Mouse (Mus musculus) limb, embryonic 11.5 days (tissue): ENCODE results near the gene A930033H14Rik. TPM values are rescaled to one million over a fixed set of nuclear protein-coding genes. Genes with fewer than 3 reads are reported as not detected.

ENCODE experiments used
- ATAC-seq: fragments of 200-750 bp; cut with Nextera tagmentation; 2 replicates; pipeline ENCODE4 v1.8.0; 2017; ENCODE audit warnings: low read depth; ENCODE audit not compliant: insufficient number of reproducible peaks, low FRiP score, low TSS enrichment
- DNase-seq: peaks from one replicate; pipeline ENCODE4 v3.0.0-alpha.2; 2015; ENCODE audit warnings: low spot score
- H3K27ac ChIP-seq: fragments of 300-500 bp; sonication (generic); replicated peaks from 2 replicates; pipeline ENCODE4 v1.5.1; 2014; ENCODE audit warnings: low read depth, mild to moderate bottlenecking, low read length
- H3K27me3 ChIP-seq: fragments of 300-500 bp; sonication (generic); 2 replicates; pipeline ENCODE4 v1.6.1; 2014; ENCODE audit warnings: mild to moderate bottlenecking, low read length, mixed read lengths; ENCODE audit not compliant: control insufficient read depth, insufficient read depth
- H3K36me3 ChIP-seq: fragments of 300-500 bp; sonication (generic); 2 replicates; pipeline ENCODE4 v1.6.1; 2014; ENCODE audit warnings: mild to moderate bottlenecking, low read length, moderate library complexity, mixed read lengths; ENCODE audit not compliant: control insufficient read depth, insufficient read depth
- H3K4me1 ChIP-seq: fragments of 300-500 bp; sonication (generic); 2 replicates; pipeline ENCODE4 v1.6.1; 2014; ENCODE audit warnings: low read length, mixed read lengths; ENCODE audit not compliant: control insufficient read depth, insufficient read depth
- H3K4me2 ChIP-seq: fragments of 300-500 bp; sonication (generic); 2 replicates; pipeline ENCODE4 v1.6.1; 2014; ENCODE audit warnings: low read depth, mild to moderate bottlenecking, moderate library complexity; ENCODE audit not compliant: severe bottlenecking
- H3K4me3 ChIP-seq: fragments of 300-500 bp; sonication (generic); 2 replicates; pipeline ENCODE4 v1.5.1; 2014; ENCODE audit warnings: low read depth, low read length
- H3K9ac ChIP-seq: fragments of 300-500 bp; sonication (generic); 2 replicates; pipeline ENCODE4 v1.6.1; 2014; ENCODE audit warnings: mild to moderate bottlenecking, low read length
- H3K9me3 ChIP-seq: fragments of 300-500 bp; sonication (generic); 2 replicates; pipeline ENCODE4 v1.6.1; 2016; ENCODE audit warnings: low read length; ENCODE audit not compliant: control insufficient read depth
- WGBS: fragments of 180-500 bp; shearing (Covaris S2); extraction: QIAGEN DNeasy Blood & Tissue Kit; methylation state at CpG from one replicate; pipeline ENCODE4 v1.1.7; 2014; 5-methylcytosine and 5-hydroxymethylcytosine counted together
- polyA plus RNA-seq: library from polyadenylated mRNA; unstranded; fragments of >200 nt; fragmentation: Nextera tagmentation; extraction: Ambion mirVana; gene quantifications from 2 replicates; pipeline ENCODE4 v1.2.1, GENCODE M21; 2014

A930033H14Rik gene
- 2.2 and 2.3 TPM in 2 replicates for polyA plus RNA-seq

GRCm38 (mm10) chr10:69212542-69213440 is at the start of gene A930033H14Rik:
A930033H14Rik (minus strand) TSS chr10:69213098.
- ATAC-seq (peak; percentile 86), DNase-seq (peak; percentile 86)
- H3K4me1 ChIP-seq: no peaks in the 10 kb centered on the region
- H3K36me3 ChIP-seq: peaks cover 4% of the 10 kb centered on the region; the same call in 1 of the 2 replicates
- peak within 1 kb of the TSS; percentile 98 for H3K27ac ChIP-seq
- no peaks in the 10 kb centered on the region for H3K27me3 ChIP-seq
- no peaks in the 10 kb centered on the region for H3K9me3 ChIP-seq
- peak within 1 kb of the TSS; percentile 96 for H3K9ac ChIP-seq
- peak within 1 kb of the TSS; percentile 75 for H3K4me3 ChIP-seq
- H3K4me2 ChIP-seq: peak within 1 kb of the TSS; percentile 79
- WGBS: 0% methylated on average over 78 of the region's 84 CpGs

DNA sequence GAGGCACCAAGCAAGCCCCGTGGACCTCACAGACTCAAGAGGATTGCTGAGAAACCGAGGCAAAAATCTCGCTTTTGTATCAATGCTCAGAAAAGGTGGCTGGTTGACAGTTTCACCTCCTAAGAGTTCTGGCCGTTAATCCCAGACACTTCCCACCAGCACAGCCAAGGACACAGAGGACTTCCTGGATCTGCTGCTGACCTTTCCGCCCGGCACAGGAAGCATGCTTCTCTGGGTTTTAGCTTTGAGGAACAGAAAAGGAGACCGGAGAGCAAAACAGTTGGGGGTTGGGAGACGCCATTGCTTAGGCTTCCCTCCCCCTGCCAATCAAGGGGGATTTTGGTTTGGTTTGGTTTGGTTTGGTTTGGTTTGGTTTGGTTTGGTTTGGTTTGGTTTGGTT is 47.0 kb upstream of the A930033H14Rik start:
- Histone ChIP-seq H3K36me3 (no peaks in the 10 kb centered on the region), H3K27ac (no peak overlapping the region), H3K4me2 (no peak overlapping the region), H3K9me3 (no peaks in the 10 kb centered on the region), H3K9ac (no peak overlapping the region), H3K4me1 (no peaks in the 10 kb centered on the region), H3K27me3 (no peaks in the 10 kb centered on the region), H3K4me3 (no peak overlapping the region)
- no peak for ATAC-seq
- WGBS: 90% methylated on average over 8 of the region's 8 CpGs
- no peak for DNase-seq

- no peak for ATAC-seq
- Histone ChIP-seq H3K4me3 (no peak overlapping the region), H3K36me3 (no peaks in the 10 kb centered on the region), H3K9me3 (no peaks in the 10 kb centered on the region), H3K4me1 (no peaks in the 10 kb centered on the region; the same call in 1 of the 2 replicates), H3K9ac (no peak overlapping the region), H3K27me3 (no peaks in the 10 kb centered on the region), H3K27ac (no peak overlapping the region), H3K4me2 (no peak overlapping the region)
- DNase-seq: no peak
- WGBS: 65% methylated on average over 2 of the region's 2 CpGs
Observed at GRCm38 (mm10) chr10:69259161-69259560, 46.3 kb upstream of the A930033H14Rik start.

DNA sequence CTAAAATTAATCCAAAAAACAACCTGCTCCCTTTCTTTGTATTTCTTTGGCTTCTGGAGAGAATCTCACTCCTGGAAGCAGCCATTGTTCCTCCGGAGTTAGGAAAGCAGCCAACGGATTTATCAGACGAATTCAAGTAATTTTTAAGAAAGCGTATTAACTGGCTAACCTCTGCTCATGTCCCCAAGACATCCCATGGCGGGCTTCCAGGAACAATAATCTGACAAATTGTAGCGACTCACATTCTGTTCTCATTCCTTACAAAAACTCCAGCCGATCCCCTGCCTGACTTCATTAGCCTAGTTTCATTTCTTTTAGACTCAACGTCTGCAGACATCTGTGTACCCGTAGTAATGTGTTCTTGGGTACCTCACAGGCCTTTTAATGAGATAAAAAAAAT is 45.7 kb upstream of the A930033H14Rik start:
- H3K36me3 ChIP-seq: no peaks in the 10 kb centered on the region
- 86% methylated on average over 9 of the region's 9 CpGs for WGBS
- H3K9me3 ChIP-seq: no peaks in the 10 kb centered on the region
- H3K27me3 ChIP-seq: no peaks in the 10 kb centered on the region
- H3K9ac ChIP-seq: no peak overlapping the region
- ATAC-seq (no peak), DNase-seq (no peak)
- H3K27ac ChIP-seq: no peak overlapping the region
- H3K4me1 ChIP-seq: peaks cover 6% of the 10 kb centered on the region; the same call in 1 of the 2 replicates
- H3K4me3 ChIP-seq: no peak overlapping the region
- no peak overlapping the region for H3K4me2 ChIP-seq

- no peak for DNase-seq
- Histone ChIP-seq H3K4me3 (no peak overlapping the region), H3K9ac (no peak overlapping the region), H3K4me1 (peaks cover 14% of the 10 kb centered on the region), H3K9me3 (no peaks in the 10 kb centered on the region), H3K36me3 (no peaks in the 10 kb centered on the region), H3K4me2 (no peak overlapping the region), H3K27ac (no peak overlapping the region), H3K27me3 (no peaks in the 10 kb centered on the region)
- ATAC-seq: no peak
- 82% methylated on average over 6 of the region's 6 CpGs for WGBS
Observed at GRCm38 (mm10) chr10:69257592-69258133, 44.8 kb upstream of the A930033H14Rik start.

DNA sequence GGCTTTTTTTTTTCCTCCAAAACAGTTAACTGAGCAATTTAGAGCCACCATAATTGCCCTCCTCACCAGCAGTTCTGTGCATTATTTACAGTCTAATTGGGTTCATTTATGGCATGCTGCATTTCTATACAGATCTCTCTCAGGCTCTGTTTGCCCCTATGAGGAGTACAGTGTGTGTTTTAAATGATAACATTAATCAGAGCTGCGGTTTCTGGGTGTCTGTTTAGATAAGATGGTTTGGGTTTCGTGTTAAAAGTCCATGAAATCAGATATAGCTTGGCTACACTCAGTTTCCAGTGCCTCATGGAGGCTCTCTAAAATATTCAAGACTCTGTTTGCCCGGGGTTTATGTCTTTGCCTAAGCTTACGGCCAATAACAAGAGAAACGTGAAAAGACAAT is 42.7 kb upstream of the A930033H14Rik start:
- Histone ChIP-seq H3K9me3 (no peaks in the 10 kb centered on the region), H3K27me3 (no peaks in the 10 kb centered on the region), H3K27ac (no peak overlapping the region), H3K36me3 (peaks cover 2% of the 10 kb centered on the region; the same call in 1 of the 2 replicates), H3K4me3 (no peak overlapping the region), H3K4me2 (no peak overlapping the region), H3K4me1 (peaks cover 18% of the 10 kb centered on the region), H3K9ac (no peak overlapping the region)
- no peak for DNase-seq
- 74% methylated on average over 5 of the region's 5 CpGs for WGBS
- ATAC-seq: no peak

DNA sequence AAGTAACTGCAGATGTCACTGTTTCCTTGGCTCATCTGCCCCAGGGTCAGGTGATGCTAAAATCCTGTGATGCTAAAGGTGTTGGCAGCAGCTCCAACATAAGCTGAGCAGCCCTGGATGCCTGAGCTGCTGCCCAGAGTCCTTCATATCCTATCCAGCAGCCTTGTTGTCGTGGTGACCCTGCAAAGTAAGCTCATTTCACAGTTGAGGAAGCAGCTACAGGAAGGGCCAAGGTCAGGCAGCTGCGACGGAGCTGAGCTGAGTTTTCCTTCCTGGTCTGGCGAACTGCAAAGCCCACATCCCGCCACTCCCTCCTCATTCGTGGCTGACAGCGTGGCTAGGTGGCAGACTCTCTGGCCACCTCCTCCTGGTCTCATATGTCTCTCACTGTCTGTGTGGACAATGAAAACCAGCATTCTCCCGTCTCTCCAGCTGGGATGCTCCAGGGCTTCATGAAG is 41.5 kb upstream of the A930033H14Rik start:
- DNase-seq: peak; percentile 45
- H3K4me2 ChIP-seq: no peak overlapping the region

GRCm38 (mm10) chr10:69253686-69254080 is 40.8 kb upstream of the A930033H14Rik start:
- Histone ChIP-seq H3K27ac (peak overlapping the region; percentile 52; the same call in 1 of the 2 replicates), H3K27me3 (no peaks in the 10 kb centered on the region), H3K4me1 (peaks cover 18% of the 10 kb centered on the region), H3K4me2 (no peak overlapping the region), H3K9ac (no peak overlapping the region), H3K4me3 (no peak overlapping the region), H3K9me3 (no peaks in the 10 kb centered on the region), H3K36me3 (peaks cover 2% of the 10 kb centered on the region; the same call in 1 of the 2 replicates)
- no peak for DNase-seq
- ATAC-seq: no peak
- WGBS: 64% methylated on average over 5 of the region's 5 CpGs

More for the DNA sequence above, 41.5 kb upstream of the A930033H14Rik start:
- no peak overlapping the region for H3K4me3 ChIP-seq
- H3K9me3 ChIP-seq: no peaks in the 10 kb centered on the region
- no peak for ATAC-seq
- H3K27me3 ChIP-seq: no peaks in the 10 kb centered on the region
- H3K27ac ChIP-seq: no peak overlapping the region; the same call in 1 of the 2 replicates
- peaks cover 18% of the 10 kb centered on the region for H3K4me1 ChIP-seq
- H3K36me3 ChIP-seq: peaks cover 2% of the 10 kb centered on the region; the same call in 1 of the 2 replicates
- WGBS: 31% methylated on average over 8 of the region's 8 CpGs
- H3K9ac ChIP-seq: no peak overlapping the region
